Mouse (Mus musculus) embryo, embryonic 9.5 days (tissue): ENCODE measurements around the gene Cacna2d3.
A peak's percentile ranks its signal among the peaks of the same experiment; 100 is the strongest.

Source experiments
- DNase-seq: peaks from one replicate; pipeline ENCODE4 v3.0.0-alpha.2; 2017; ENCODE audit errors: extremely low spot score

Cacna2d3 gene

GRCm38 (mm10) chr14:29077418-29077817 lies 644.2 kb downstream of the Cacna2d3 start:
- no peak for DNase-seq

- no peak for DNase-seq
Observed at GRCm38 (mm10) chr14:29073747-29074146, 647.9 kb downstream of the Cacna2d3 start.

GRCm38 (mm10) chr14:29062676-29063075 lies 659.0 kb downstream of the Cacna2d3 start:
- DNase-seq: no peak

- DNase-seq: no peak
Observed at GRCm38 (mm10) chr14:29061491-29061890, 660.2 kb downstream of the Cacna2d3 start.

- no peak for DNase-seq
Observed at GRCm38 (mm10) chr14:29060679-29061078, 661.0 kb downstream of the Cacna2d3 start.

- no peak for DNase-seq
Observed at GRCm38 (mm10) chr14:29051951-29052835, 669.5 kb downstream of the Cacna2d3 start.

- DNase-seq: no peak
Observed at GRCm38 (mm10) chr14:29042355-29042754, 679.3 kb downstream of the Cacna2d3 start.

GRCm38 (mm10) chr14:29041498-29041897 lies 680.2 kb downstream of the Cacna2d3 start:
- DNase-seq: no peak

- no peak for DNase-seq
Observed at GRCm38 (mm10) chr14:29040606-29041364, 680.9 kb downstream of the Cacna2d3 start.

- DNase-seq: no peak
Observed at GRCm38 (mm10) chr14:29038246-29038645, 683.4 kb downstream of the Cacna2d3 start.

GRCm38 (mm10) chr14:29031858-29032395 lies 689.7 kb downstream of the Cacna2d3 start:
- no peak for DNase-seq

GRCm38 (mm10) chr14:29030519-29030918 lies 691.1 kb downstream of the Cacna2d3 start:
- DNase-seq: no peak

- no peak for DNase-seq
Observed at GRCm38 (mm10) chr14:29029896-29030420, 691.7 kb downstream of the Cacna2d3 start.

- DNase-seq: no peak
Observed at GRCm38 (mm10) chr14:29029107-29029469, 692.6 kb downstream of the Cacna2d3 start.

- DNase-seq: no peak
Observed at GRCm38 (mm10) chr14:29028391-29029106, 693.1 kb downstream of the Cacna2d3 start.

- no peak for DNase-seq
Observed at GRCm38 (mm10) chr14:29027276-29027675, 694.4 kb downstream of the Cacna2d3 start.

- DNase-seq: no peak
Observed at GRCm38 (mm10) chr14:29025335-29025734, 696.3 kb downstream of the Cacna2d3 start.

- DNase-seq: no peak
Observed at GRCm38 (mm10) chr14:29023246-29023645, 698.4 kb downstream of the Cacna2d3 start.

- DNase-seq: no peak
Observed at GRCm38 (mm10) chr14:29021295-29021694, 700.4 kb downstream of the Cacna2d3 start.

GRCm38 (mm10) chr14:29018316-29019000 lies 703.2 kb downstream of the Cacna2d3 start:
- DNase-seq: no peak

GRCm38 (mm10) chr14:29017883-29018282 lies 703.8 kb downstream of the Cacna2d3 start, which contains the start of gene Lrtm1:
TSS of gene Lrtm1 (plus strand) at chr14:29018208.
- peak; percentile 73 for DNase-seq
